20 mouse cellular contexts compared by ENCODE assay signal in genomic region chr3:53204985-53205365, GRCm38 (mm10).
"Had no signal": no experiment of that assay in that cellular context is flagged by ENCODE, and none has a peak within 500 bp of the region (broad histone marks: within the 10 kb centered on the region; RNA-seq: fewer than 3 reads in every experiment).

No protein-coding gene starts in this region.

- H3K4me2 ChIP-seq: limb, embryonic 12.5 days; limb, embryonic 15.5 days; liver, embryonic 11.5 days; liver, embryonic 15.5 days; lung, embryonic 15.5 days; midbrain, embryonic 11.5 days; midbrain, embryonic 15.5 days; neural tube, embryonic 13.5 days; stomach, embryonic 15.5 days had no signal

- H3K9me3 ChIP-seq: limb, embryonic 12.5 days; limb, embryonic 15.5 days; liver, embryonic 15.5 days; lung, embryonic 15.5 days; megakaryocyte, embryonic 14.5 days; midbrain, embryonic 15.5 days; neural tube, embryonic 13.5 days; stomach, embryonic 15.5 days had no signal

- ATAC-seq: midbrain, embryonic 15.5 days had no signal

- H3K27me3 ChIP-seq: limb, embryonic 15.5 days; liver, embryonic 15.5 days; lung, embryonic 15.5 days; megakaryocyte, embryonic 14.5 days; midbrain, embryonic 15.5 days; neural tube, embryonic 13.5 days; stomach, embryonic 15.5 days had no signal

- DNase-seq: kidney, adult 9 months; kidney, postnatal 14 days; kidney, postnatal 4 days; lung, adult 18-20 months; lung, postnatal 10 days; lung, postnatal 36 days; retina, postnatal 1 day; right cerebral cortex, postnatal 25 days; spleen, adult 18-20 months; thymus, postnatal 25 days had no signal

- H3K9ac ChIP-seq: limb, embryonic 12.5 days; limb, embryonic 15.5 days; liver, embryonic 15.5 days; lung, embryonic 15.5 days; midbrain, embryonic 15.5 days; neural tube, embryonic 13.5 days; stomach, embryonic 15.5 days had no signal

- H3K4me1 ChIP-seq: liver, embryonic 15.5 days; megakaryocyte, embryonic 14.5 days had no signal

- H3K4me3 ChIP-seq: limb, embryonic 12.5 days; limb, embryonic 15.5 days; liver, embryonic 15.5 days; lung, embryonic 15.5 days; megakaryocyte, embryonic 14.5 days; midbrain, embryonic 15.5 days; neural tube, embryonic 13.5 days; stomach, embryonic 15.5 days had no signal

- H3K27ac ChIP-seq: limb, embryonic 12.5 days; liver, embryonic 15.5 days; lung, embryonic 15.5 days; midbrain, embryonic 15.5 days; neural tube, embryonic 13.5 days; stomach, embryonic 15.5 days had no signal

- H3K36me3 ChIP-seq: limb, embryonic 12.5 days; limb, embryonic 15.5 days; liver, embryonic 15.5 days; lung, embryonic 15.5 days; midbrain, embryonic 15.5 days; neural tube, embryonic 13.5 days; stomach, embryonic 15.5 days had no signal
